Mouse (Mus musculus): Measurements from ENCODE around the gene Zfp459.
A peak's percentile ranks its signal among the peaks of the same experiment; 100 is the strongest.
"Not testable (repeated sequence)": the region's sequence is repeated elsewhere in the genome, so short reads cannot be mapped to it uniquely, and the experiment has no call there.

Gene Zfp459

GRCm38 (mm10) chr13:67421207-67421857 is at the start of gene Zfp459:
TSS of gene Zfp459 (minus strand) at chr13:67421418.
- peak; percentile 36 for DNase-seq

- DNase-seq: no peak
Measured at GRCm38 (mm10) chr13:67469274-67469673, 48.1 kb upstream of the Zfp459 start.

GRCm38 (mm10) chr13:67463506-67464185 is 42.4 kb upstream of the Zfp459 start:
- DNase-seq: not testable (repeated sequence)

GRCm38 (mm10) chr13:67452021-67452309 is 30.7 kb upstream of the Zfp459 start:
- peak; percentile 6 for DNase-seq

- peak; percentile 95 for DNase-seq
Measured at GRCm38 (mm10) chr13:67451172-67452020, 30.2 kb upstream of the Zfp459 start, which contains the start of gene Zfp874a. TSS of gene Zfp874a (minus strand) at chr13:67451624.

GRCm38 (mm10) chr13:67437095-67437494 is 15.9 kb upstream of the Zfp459 start:
- DNase-seq: not testable (repeated sequence)

GRCm38 (mm10) chr13:67428116-67428515 is 6.9 kb upstream of the Zfp459 start:
- no peak for DNase-seq

- not testable (repeated sequence) for DNase-seq
Measured at GRCm38 (mm10) chr13:67425699-67426098, 4.5 kb upstream of the Zfp459 start.

GRCm38 (mm10) chr13:67422532-67422931 is 1.3 kb upstream of the Zfp459 start:
- DNase-seq: not testable (repeated sequence)

- no peak for DNase-seq
Measured at GRCm38 (mm10) chr13:67420558-67421206, 536 bp downstream of the Zfp459 start.

GRCm38 (mm10) chr13:67416811-67417210 is 4.4 kb downstream of the Zfp459 start:
- DNase-seq: no peak

GRCm38 (mm10) chr13:67415759-67416158 is 5.5 kb downstream of the Zfp459 start:
- no peak for DNase-seq

- DNase-seq: not testable (repeated sequence)
Measured at GRCm38 (mm10) chr13:67413634-67414033, 7.6 kb downstream of the Zfp459 start.

- peak; percentile 82 for DNase-seq
Measured at GRCm38 (mm10) chr13:67399183-67399903, 21.9 kb downstream of the Zfp459 start, which contains the start of gene Zfp429. TSS of gene Zfp429 (minus strand) at chr13:67399819.

- DNase-seq: not testable (repeated sequence)
Measured at GRCm38 (mm10) chr13:67376255-67376654, 45.0 kb downstream of the Zfp459 start.

- DNase-seq: peak; percentile 79
Measured at GRCm38 (mm10) chr13:67375050-67375911, 45.9 kb downstream of the Zfp459 start, which contains the start of the genes Gm28041 and Zfp456. TSS of gene Gm28041 (minus strand) at chr13:67375733. TSS of gene Zfp456 (minus strand) at chr13:67375810.

GRCm38 (mm10) chr13:67360131-67360744 is 61.0 kb downstream of the Zfp459 start, which contains the start of the genes Gm28044 and Zfp953:
TSS of gene Gm28044 (minus strand) at chr13:67360536.
TSS of gene Zfp953 (minus strand) at chr13:67360605.
- peak; percentile 94 for DNase-seq

All from lung, postnatal 10 days (tissue).